Mouse (Mus musculus) hindlimb bud, embryonic 11.5 days (tissue): ENCODE results near the gene Fus.
"Not testable (repeated sequence)": the region's sequence is repeated elsewhere in the genome, so short reads cannot be mapped to it uniquely, and the experiment has no call there.

Experiments used
- DNase-seq: peaks from one replicate; pipeline ENCODE4 v3.0.0-alpha.2; 2012; ENCODE audit warnings: low read depth, low spot score; ENCODE audit errors: extremely low spot score

Fus gene

DNA sequence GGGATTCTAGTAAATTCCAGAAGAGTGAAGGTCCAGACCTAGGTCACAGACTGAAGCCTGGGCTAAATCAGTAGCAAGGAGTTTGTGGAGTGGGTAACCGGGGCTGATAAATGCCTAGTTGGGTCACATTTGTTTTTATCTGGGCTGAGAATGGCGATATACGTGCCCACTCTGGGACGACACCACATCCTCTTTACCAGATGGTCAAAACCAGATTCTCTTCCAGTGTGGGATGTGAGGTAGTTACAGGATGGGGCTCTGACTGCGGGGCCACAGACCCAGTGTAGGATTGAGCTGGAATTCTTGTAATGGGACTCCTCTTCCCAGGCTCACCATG, 36.9 kb downstream of the Fus start:
- no peak for DNase-seq

DNA sequence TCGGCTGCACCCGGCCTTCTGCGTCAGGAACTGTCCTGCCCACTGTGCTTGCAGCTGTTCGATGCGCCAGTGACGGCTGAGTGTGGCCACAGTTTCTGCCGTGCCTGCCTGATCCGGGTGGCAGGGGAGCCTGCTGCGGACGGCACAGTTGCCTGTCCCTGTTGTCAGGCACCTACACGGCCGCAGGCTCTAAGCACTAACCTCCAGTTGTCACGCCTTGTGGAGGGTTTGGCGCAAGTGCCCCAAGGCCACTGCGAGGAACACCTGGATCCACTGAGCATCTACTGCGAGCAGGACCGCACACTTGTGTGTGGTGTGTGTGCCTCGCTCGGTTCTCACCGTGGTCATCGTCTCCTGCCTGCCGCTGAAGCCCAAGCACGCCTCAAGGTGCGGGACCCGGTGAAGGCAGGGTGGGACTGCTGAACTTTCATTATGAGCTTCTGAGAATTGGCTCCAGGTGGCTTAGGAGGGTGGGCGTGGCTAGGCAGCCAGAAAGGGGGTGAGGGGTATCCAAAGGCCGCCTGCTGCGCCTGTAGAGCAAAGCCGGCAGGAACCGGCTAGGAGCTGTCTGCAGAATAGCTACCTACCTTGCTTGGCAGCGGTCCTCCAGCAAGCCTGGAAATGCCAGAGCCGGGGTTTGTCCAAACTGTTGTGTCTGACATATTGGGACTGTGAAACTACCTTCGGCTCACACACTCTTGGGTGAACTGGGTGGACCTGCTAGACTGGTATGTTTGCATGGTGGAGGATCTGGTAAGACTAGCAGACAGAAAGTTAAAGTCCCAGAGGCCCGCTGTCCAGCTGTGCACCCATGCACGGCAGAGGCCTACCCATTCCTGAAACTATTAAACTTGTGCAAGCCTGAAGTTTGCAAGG, 37.5 kb downstream of the Fus start:
- DNase-seq: no peak

DNA sequence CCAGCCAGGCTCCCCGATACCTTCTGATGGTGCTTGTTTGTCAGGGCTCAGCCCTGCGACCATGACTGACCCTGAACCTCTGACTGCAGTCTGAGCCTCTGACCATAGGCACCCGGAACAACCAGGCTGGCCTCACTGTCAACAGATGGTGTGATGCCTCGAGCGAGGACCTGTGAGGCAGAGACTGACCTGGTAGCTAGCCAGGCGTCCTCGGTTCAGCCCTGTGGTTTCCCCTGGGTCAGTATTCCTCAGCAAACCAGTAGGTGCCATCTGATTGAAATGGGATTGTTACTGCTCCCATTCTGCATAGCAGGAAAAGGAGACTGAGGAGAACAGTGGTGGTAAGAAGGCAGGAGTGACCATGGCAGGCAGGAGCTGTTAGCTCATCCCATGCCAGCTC, 38.9 kb downstream of the Fus start:
- no peak for DNase-seq

DNA sequence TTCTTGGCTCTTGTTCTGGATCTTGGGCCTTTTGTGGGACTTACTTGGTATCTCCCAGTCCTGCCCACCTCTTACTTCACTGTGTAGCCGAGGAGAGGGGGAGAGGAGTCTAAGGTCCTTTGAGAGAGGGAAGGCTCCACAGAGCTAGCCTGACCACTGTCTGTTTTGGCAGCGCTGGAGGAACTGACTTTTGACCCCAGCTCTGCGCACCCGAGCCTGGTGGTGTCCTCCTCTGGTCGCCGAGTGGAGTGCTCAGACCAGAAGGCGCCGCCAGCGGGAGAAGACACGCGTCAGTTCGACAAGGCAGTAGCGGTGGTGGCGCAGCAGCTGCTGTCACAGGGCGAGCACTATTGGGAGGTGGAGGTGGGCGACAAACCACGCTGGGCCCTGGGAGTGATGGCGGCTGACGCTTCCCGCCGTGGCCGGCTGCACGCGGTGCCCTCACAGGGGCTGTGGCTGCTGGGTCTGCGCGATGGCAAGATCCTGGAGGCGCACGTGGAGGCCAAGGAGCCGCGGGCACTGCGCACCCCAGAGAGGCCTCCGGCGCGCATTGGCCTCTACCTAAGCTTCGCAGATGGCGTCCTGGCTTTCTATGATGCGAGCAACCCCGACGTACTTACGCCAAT, 42.6 kb downstream of the Fus start:
- no peak for DNase-seq

DNA sequence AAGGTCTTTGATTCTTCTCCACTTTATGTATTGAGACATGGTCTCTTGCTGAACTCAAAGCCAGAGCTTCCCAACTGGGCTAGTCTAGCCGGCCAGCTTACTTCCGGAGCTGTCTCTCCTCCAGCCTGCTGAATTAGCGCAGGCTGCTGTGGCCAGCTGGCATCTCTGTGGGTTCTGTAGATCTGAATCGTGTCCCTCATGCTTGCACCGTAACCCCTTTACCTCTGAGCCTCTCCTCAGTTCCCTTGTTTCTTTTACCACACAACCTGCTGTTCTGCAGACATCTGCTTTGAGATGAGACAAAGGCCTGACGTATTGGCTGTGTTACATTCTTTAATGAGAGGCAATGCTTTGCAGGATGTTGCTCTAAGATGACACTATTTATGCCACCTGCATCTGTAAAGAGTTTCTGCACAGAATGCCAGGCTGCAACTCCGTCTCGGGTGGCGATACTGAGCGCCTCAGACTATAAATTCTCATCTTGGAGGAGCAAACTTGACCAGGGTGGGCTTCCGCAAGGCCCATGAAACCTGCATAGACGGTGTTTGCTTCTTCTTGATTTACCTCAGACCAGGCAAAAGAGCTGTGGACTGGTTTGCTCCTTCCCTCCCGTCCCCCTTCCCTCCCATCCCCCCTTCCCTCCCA, 45.0 kb downstream of the Fus start:
- no peak for DNase-seq

DNA sequence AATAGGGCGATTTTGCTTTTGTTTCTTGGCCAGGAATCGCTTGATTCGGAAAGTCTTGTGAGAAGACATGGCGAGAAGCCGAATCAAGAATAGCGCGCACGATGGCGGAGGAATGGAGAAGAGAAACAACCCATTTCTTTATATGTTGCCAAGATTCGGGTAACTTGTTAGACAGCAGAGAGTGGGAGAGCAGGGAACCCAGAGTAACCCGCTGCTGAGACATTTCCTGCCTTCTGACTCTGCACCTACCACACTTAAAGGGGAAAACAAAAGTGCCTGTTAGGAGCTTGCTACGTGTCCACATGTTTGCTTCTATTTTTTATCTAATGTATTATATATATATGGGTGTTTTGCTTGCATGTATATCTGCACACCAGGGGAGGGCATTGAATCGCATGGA, 45.9 kb downstream of the Fus start:
- DNase-seq: no peak

DNA sequence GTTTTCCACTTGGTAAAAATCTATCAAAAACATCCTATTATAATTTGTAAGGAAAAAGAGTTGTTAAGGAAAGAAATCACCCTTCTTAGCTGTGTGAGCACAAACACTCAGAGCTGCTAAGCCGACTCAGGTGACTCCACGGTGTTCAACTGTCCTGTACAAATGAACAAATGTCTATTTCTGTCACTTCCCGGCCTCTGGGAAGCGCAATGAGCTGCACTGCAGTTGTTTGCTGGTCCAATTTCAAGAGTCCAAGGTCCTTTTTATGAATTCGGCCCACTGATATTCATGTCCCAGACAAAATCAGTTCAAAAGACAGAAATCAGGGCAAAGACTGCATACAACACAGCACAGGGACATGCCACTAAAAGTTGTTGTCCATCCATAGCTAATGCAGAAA, 48.9 kb downstream of the Fus start:
- not testable (repeated sequence) for DNase-seq

DNA sequence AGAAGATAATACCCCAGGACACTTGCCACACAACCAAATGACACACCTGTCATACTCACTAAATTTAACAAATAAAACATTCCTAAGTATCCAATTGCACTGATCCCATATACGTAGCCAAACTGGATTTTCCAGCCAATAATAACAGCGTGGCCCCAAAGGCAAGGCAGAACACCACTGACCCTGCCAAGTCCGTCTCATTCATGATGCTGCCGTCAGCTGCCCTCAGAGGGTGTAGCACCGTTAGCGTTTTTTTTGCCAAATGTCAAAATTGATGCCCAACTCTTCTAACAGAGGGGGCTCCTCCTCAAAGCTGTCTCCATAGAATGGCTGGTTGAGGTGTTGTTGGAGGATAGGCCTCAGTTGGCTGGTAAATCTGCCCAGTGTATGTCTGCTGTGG, 49.4 kb downstream of the Fus start:
- no peak for DNase-seq

DNA sequence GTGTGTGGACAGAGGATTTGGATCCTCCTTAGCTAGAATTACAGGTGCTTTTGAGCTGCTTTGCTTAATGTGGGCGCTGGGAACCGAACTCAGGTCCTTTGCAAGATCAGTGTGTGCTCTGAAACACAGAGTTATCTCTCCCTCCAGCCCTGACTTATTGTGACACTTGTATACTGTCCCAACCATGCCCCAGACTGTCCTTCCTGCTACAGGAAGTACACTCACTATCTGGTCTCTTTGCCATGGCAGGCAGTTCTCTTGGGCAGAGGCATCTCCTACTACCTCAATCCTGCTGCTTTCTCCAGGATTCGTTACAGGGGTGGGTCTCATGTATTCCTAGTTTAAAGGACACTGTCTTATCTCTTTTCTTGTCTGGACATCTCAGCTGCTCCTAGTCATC, 51.0 kb downstream of the Fus start:
- no peak for DNase-seq

DNA sequence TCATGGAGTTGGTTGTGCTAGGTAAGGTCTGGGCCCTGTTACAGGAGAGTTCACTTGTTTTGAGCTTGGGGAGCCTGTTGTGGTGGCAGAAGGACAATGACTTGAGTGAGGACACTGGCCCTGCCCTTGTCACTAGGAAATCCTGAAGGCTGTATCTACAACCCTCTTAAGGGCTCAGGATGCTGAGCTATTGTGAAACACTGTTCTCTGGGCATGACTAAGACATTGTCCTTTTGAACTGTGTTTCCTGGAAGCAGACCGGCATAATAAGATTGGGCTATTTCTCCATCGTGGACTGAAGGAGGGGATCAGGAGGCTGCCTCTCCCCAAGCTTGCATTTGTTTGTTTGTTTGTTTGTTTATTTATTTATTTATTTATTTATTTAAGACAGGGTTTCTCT, 51.9 kb downstream of the Fus start:
- no peak for DNase-seq

DNA sequence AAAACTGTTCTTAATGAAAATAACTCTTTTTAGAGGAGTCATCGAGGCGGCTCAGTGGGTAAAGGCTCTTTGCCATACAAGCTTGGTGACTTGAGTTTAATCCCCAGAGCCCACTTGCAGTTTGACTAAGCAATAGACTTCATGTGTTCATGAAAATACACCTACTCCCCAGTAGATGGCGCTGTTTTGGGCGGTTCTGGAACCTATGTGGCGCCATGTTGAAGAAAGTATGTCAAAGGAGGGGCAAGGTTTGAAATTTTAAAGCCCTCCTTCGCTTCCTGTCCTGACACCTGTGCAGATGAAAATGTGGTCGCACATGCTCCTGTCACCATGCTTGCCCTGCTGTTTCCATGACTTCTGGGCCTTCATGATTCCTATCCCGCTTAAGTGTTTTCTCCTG, 55.7 kb downstream of the Fus start:
- no peak for DNase-seq

DNA sequence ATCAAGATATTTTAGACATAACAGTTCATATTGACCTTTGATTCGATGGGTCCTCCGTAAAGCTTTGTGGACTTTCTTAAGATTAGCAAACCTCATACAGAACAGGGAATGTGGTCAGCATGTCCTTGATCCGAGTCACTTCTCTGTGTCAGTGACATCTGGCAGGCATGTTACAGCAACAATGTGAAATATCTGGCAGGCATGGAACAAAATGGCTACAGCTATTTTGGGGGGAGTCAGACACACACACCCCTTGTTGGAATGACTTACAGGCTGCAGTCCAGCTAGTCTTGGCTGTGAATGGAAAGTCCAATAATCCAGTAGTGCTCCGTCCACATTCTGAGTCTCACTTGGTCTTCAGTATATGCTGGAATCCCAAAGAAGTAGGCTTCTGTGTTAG, 56.3 kb downstream of the Fus start:
- DNase-seq: no peak

DNA sequence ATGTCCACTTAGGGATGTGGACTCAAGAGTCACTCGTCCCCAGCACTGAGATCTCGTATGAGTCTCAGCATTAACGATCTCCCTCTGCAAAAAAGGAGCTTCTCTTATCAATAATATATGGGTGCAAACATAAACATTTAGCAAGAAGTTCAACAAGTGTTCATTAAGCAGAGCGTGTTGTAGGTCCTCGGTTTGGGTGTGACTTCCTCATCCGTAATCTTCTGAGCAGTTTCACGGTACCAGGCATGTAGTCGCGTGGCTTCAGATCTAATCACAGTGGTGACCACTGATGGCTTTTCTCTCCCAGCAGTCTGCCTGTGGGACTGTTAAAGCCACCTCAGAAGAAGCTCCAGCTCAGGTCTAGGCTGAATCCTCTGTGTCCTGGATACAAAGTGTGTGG, 57.1 kb downstream of the Fus start:
- no peak for DNase-seq

DNA sequence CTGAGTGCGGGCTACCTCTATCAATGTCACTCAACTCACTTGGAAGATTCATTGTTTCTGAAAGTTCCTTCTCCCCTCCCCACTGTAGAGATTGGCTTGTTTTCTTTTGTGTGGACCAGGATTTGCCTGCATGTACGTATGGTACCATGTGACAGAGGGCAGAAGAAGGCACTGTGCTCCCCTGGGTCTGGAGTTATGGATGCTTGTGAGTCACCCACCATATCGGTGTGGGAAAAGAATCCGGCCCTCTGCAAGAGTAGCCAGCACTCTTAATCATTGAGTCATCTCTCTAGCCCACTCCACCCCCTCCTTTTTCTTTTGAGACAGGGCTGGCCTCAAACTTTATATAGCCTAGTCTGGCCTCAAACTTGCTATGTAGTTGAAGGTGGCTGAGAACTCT, 57.7 kb downstream of the Fus start:
- DNase-seq: no peak

DNA sequence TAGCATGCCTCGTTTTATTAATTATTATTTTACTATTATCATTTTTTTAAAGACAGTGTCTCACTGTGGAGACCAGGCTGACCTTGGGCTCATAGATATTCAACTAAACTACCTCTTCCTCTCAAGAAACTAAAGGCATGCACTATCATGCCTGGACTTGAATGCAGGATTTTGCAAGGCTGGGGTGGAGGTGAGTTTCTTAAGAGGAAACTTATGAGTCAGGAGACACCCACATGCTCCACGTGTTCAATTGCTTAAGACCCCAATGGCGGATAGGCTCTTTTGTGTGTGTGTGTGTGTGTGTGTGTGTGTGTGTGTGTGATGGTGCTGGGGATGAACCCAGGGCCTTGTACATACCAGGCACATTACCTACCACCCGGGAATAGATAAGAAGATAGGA, 58.1 kb downstream of the Fus start:
- DNase-seq: no peak

DNA sequence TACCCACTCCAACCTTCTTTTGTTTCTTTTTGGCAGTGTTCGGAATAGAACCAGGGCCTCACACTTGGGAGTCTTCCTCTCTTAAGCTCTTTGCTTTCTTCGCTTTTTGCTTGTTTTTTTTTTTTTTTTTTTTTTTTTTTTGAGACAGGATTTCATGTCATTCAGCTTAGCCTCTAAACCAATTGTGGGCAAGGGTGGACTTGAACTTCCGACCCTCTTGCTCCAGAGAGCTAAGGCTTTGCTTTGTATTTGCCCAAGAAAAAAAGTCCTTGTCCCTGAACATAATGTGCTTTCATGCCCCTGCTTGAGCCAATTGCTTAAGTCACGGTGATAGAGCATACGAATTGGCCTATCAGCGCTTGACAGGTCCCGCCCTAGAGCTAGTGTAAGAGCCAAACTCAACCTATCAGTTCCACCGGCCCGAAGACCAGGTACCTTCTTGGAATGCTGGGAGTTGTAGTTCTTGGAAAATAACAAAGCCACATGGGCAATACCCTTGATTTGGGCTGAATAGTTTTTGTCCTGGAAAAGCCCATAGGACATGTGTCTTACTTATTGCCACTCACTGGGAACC, 64.2 kb downstream of the Fus start:
- peak; percentile 16 for DNase-seq

DNA sequence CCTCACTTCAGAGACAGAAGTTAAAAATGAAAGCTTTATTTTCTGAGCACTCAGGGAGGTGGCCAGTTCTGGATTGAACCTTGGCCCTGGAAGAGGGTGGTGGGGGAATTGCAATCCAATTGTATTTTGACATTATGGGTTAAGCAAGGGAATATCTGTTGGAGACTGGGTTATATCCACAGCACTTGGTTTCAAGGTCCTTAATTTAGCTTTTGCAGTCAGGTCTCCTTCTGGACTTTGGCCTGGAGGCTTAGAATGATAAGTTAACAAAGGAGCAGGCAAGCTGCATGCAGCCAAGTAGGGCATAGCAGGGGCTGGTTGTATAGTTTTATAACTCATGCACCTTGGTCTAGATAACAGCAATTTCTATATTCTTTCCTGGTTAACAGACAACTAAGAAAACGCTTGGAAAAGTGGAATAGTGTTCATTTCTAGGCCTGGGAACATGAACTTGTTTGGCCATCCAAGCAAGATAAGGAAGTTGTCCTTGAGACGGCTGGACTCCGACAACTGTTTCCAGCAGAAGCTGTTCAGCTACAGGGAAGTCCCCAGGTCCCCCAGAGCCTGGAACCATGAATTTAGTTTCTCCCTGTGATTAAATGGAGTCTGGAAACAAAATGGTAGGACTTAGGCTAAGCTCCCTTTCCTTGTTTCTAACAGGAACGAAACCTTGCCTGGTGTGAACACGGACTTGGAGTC, 65.2 kb downstream of the Fus start:
- DNase-seq: no peak

DNA sequence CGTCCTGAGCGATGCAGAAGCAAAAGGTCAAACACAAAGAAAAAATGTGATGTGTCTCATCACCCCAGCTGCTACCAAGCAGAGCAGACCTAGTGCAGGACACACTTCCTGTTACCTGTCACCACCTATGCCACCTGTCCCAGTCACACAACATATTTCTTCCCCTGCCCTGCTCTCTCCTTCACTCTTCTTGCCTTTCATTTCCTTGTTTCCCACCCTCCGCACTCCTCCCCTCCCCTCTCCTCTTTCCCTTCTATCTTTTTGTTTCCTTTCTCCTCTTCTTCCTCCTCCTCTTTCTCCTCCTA, 65.7 kb downstream of the Fus start:
- DNase-seq: no peak

DNA sequence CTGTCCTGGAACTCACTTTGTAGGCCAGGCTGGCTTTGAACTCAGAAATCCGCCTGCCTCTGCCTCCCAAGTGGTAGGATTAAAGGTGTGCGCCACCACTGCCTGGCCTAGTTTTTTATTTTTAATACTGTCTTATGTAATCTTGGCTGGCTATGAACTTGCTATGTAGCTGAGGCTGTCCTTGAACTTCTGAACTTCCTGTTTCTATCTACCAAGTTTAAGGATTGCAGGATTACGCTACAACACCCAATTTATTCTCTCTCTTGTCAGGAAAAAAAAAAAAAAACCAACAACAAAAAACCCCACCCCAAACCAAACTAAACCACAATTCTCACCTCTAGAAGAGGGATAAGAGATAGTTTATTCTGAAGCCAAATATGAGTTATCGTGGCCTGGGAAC, 66.4 kb downstream of the Fus start:
- no peak for DNase-seq
